Mouse (Mus musculus) spleen, adult 2 months (tissue): ENCODE data around the gene Ppil1.

Source experiments
- CTCF ChIP-seq: fragments of 200-500 bp; IDR thresholded peaks from 2 replicates; pipeline ENCODE4 v1.5.1; 2011; ENCODE audit warnings: mild to moderate bottlenecking, inconsistent platforms; ENCODE audit not compliant: insufficient read depth, insufficient read length, insufficient replicate concordance; ENCODE audit errors: extremely low read depth
- POLR2A ChIP-seq: fragments of 200-500 bp; IDR thresholded peaks from 2 replicates; pipeline ENCODE4 v1.6.1; 2011; ENCODE audit warnings: low read depth, low read length, inconsistent platforms

DNA sequence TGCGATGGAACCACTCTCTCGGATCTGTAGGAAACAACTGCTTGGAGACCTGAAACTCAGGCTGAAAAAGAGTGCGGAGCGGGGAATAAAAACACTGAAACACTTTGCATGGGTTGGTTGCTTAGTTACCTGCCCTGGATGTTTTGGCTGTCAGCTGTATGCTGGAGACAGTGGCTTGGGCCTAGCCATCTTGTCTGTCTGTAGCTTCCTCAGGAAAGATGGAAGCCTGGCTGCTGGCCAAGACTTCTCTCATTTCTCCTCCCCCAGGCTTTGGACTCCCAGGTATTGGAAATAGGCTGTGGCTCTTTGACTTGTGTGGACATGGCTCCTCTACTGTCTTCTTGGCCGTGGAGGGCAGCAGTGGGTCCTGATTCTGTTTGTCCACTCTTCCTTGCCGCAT lies 37.4 kb upstream of the Ppil1 start:
- TF ChIP-seq CTCF = no peak
- TF ChIP-seq POLR2A = no peak
